ENCODE assay signal across 8 mouse cellular contexts in genomic region chr11:22631606-22632313, GRCm38 (mm10).
A peak's percentile ranks its signal among the peaks of the same experiment; 100 is the strongest.
DNase-seq lines count a peak whose midpoint lies in the region; ATAC-seq and TF ChIP-seq lines count a peak whose summit lies in the region.

No protein-coding gene starts in this region.

- H3K9ac ChIP-seq in hindbrain, embryonic 15.5 days: no peak overlapping the region
- H3K9ac ChIP-seq in stomach, embryonic 14.5 days (replicated peaks; ENCODE audit: low read depth, low read length): no peak overlapping the region

- CTCF ChIA-PET in Patski (lab: Charles Lee): interaction anchor here (0.9 to 4.6 kb wide), 14 partner anchors 9 to 356 kb away, joined by 3 to 52 read pairs (median 4); partner anchors contain the start of gene Zrsr1

- POLR2A ChIA-PET in Patski (lab: Charles Lee): interaction anchor here (0.8 kb wide), 1 partner anchor 252 kb away, joined by 7 read pairs; no protein-coding TSS in a partner anchor

- H3K4me1 ChIP-seq in forebrain, embryonic 10.5 days: peaks cover 26% of the 10 kb centered on the region
- peaks cover 13% of the 10 kb centered on the region for H3K4me1 ChIP-seq in hindbrain, embryonic 15.5 days (replicated peaks)
- peaks cover 21% of the 10 kb centered on the region for H3K4me1 ChIP-seq in stomach, embryonic 14.5 days (ENCODE audit: control insufficient read depth, insufficient read depth, low read length)

- no peaks in the 10 kb centered on the region for H3K36me3 ChIP-seq in forebrain, embryonic 10.5 days (replicated peaks)
- H3K36me3 ChIP-seq in hindbrain, embryonic 15.5 days: no peaks in the 10 kb centered on the region
- H3K36me3 ChIP-seq in stomach, embryonic 14.5 days (ENCODE audit: control insufficient read depth, insufficient read depth, low read length): no peaks in the 10 kb centered on the region

- no peak for DNase-seq in cerebellum, adult 11 months
- DNase-seq in Patski (ENCODE audit: low read depth, low spot score): no peak
- DNase-seq in forebrain, embryonic 10.5 days (ENCODE audit: extremely low spot score, low spot score): peak; percentile 50
- peak; percentile 59 for DNase-seq in lung, postnatal 36 days
- no peak for DNase-seq in layer of hippocampus, adult 9-10 months (ENCODE audit: low spot score)

- in situ Hi-C loops in Patski (cut with MboI; ENCODE audit: low pct_unique_long_range_greater_than_20kb): loop anchor here (5.0 kb wide), 1 partner anchor 336 kb away; no protein-coding TSS in a partner anchor

- no peaks in the 10 kb centered on the region for H3K9me3 ChIP-seq in forebrain, embryonic 10.5 days
- no peaks in the 10 kb centered on the region for H3K9me3 ChIP-seq in hindbrain, embryonic 15.5 days
- H3K9me3 ChIP-seq in stomach, embryonic 14.5 days (ENCODE audit: control insufficient read depth, low read depth, low read length): no peaks in the 10 kb centered on the region

- H3K27ac ChIP-seq in forebrain, embryonic 10.5 days: peak overlapping the region; percentile 72
- H3K27ac ChIP-seq in hindbrain, embryonic 15.5 days (replicated peaks): 0 out of 2 replicates have a peak overlapping the region, but pooled peaks have one; percentile 21
- no peak overlapping the region for H3K27ac ChIP-seq in stomach, embryonic 14.5 days (ENCODE audit: low read length)

- H3K4me3 ChIP-seq in forebrain, embryonic 10.5 days: no peak overlapping the region
- no peak overlapping the region for H3K4me3 ChIP-seq in hindbrain, embryonic 15.5 days
- no peak overlapping the region for H3K4me3 ChIP-seq in stomach, embryonic 14.5 days (ENCODE audit: low read depth, low read length)

- peak overlapping the region; percentile 33 for H3K4me2 ChIP-seq in hindbrain, embryonic 15.5 days
- no peak overlapping the region for H3K4me2 ChIP-seq in stomach, embryonic 14.5 days (replicated peaks; ENCODE audit: low read depth, low read length)

- H3K27me3 ChIP-seq in Patski: no peaks in the 10 kb centered on the region
- no peaks in the 10 kb centered on the region for H3K27me3 ChIP-seq in forebrain, embryonic 10.5 days (ENCODE audit: poor library complexity, severe bottlenecking)
- H3K27me3 ChIP-seq in hindbrain, embryonic 15.5 days: no peaks in the 10 kb centered on the region
- no peaks in the 10 kb centered on the region for H3K27me3 ChIP-seq in stomach, embryonic 14.5 days (ENCODE audit: control insufficient read depth, insufficient read depth, low read length)

- peak; percentile 68 for TF ChIP-seq CTCF in Patski (IDR thresholded peaks at IDR 0.05)

- peak; percentile 66 for ATAC-seq in cerebellum, adult (ENCODE audit: insufficient number of reproducible peaks, low FRiP score, low TSS enrichment)
- ATAC-seq in Patski: no peak
- ATAC-seq in hindbrain, embryonic 15.5 days (ENCODE audit: low FRiP score, low read depth): peak; percentile 69
- peak; percentile 10; the same call in 1 of the 2 replicates for ATAC-seq in stomach, embryonic 14.5 days (ENCODE audit: insufficient number of reproducible peaks, insufficient read depth, low FRiP score, low read depth)

- 17% methylated on average over 6 of the region's 6 CpGs for WGBS in forebrain, embryonic 10.5 days
- WGBS in hindbrain, embryonic 15.5 days: 20% methylated on average over 6 of the region's 6 CpGs
- WGBS in stomach, embryonic 14.5 days: 21% methylated on average over 6 of the region's 6 CpGs

Comparison
In these comparisons a context has a peak if more than half of its experiments do, and no peak if none do; other contexts are left out.
1. DNase-seq: peak in forebrain, embryonic 10.5 days (single experiment) and lung, postnatal 36 days (single experiment); none in cerebellum, adult 11 months (single experiment), Patski (single experiment) and layer of hippocampus, adult 9-10 months (single experiment).